In genomic region chr11:76821353-76821752, GRCm38 (mm10) we compare ENCODE assay signal across 15 mouse cellular contexts.
"Had no signal": no experiment of that assay in that cellular context is flagged by ENCODE, and none has a peak within 500 bp of the region (broad histone marks: within the 10 kb centered on the region; RNA-seq: fewer than 3 reads in every experiment).

No protein-coding gene starts in this region.

- H3K27ac ChIP-seq: limb, embryonic 13.5 days; midbrain, embryonic 15.5 days; neural tube, embryonic 13.5 days had no signal

- DNase-seq: kidney, adult 9 months; kidney, postnatal 10 days; left cerebral cortex, postnatal 4 days; lung, adult 2 months; lung, postnatal 36 days; retina, postnatal 1 day; right cerebral cortex, postnatal 4 days; spleen, adult 18-20 months; thymus, postnatal 4 days had no signal

- ATAC-seq: intestine, embryonic 16.5 days; lung, postnatal 0 days; midbrain, embryonic 15.5 days had no signal

- H3K4me3 ChIP-seq: limb, embryonic 13.5 days; midbrain, embryonic 15.5 days; neural tube, embryonic 13.5 days had no signal

- H3K9ac ChIP-seq: limb, embryonic 13.5 days; midbrain, embryonic 15.5 days; neural tube, embryonic 13.5 days had no signal

- H3K4me1 ChIP-seq: midbrain, embryonic 15.5 days had no signal

- H3K36me3 ChIP-seq: limb, embryonic 13.5 days; midbrain, embryonic 15.5 days; neural tube, embryonic 13.5 days had no signal

- H3K27me3 ChIP-seq: limb, embryonic 13.5 days; midbrain, embryonic 15.5 days; neural tube, embryonic 13.5 days had no signal

- H3K9me3 ChIP-seq: limb, embryonic 13.5 days; midbrain, embryonic 15.5 days; neural tube, embryonic 13.5 days had no signal

- H3K4me2 ChIP-seq: limb, embryonic 13.5 days; midbrain, embryonic 11.5 days; midbrain, embryonic 15.5 days; neural tube, embryonic 13.5 days had no signal
